Mouse (Mus musculus) CD4-positive helper T cell, adult 2 months (primary cell): Measurements from ENCODE around the gene Trim44.
A peak's percentile ranks its signal among the peaks of the same experiment; 100 is the strongest.

ENCODE experiments used
- DNase-seq: peaks from one replicate; pipeline ENCODE4 v3.0.0-alpha.2; 2012; ENCODE audit warnings: low read depth, missing footprints, low spot score

Gene Trim44

DNA sequence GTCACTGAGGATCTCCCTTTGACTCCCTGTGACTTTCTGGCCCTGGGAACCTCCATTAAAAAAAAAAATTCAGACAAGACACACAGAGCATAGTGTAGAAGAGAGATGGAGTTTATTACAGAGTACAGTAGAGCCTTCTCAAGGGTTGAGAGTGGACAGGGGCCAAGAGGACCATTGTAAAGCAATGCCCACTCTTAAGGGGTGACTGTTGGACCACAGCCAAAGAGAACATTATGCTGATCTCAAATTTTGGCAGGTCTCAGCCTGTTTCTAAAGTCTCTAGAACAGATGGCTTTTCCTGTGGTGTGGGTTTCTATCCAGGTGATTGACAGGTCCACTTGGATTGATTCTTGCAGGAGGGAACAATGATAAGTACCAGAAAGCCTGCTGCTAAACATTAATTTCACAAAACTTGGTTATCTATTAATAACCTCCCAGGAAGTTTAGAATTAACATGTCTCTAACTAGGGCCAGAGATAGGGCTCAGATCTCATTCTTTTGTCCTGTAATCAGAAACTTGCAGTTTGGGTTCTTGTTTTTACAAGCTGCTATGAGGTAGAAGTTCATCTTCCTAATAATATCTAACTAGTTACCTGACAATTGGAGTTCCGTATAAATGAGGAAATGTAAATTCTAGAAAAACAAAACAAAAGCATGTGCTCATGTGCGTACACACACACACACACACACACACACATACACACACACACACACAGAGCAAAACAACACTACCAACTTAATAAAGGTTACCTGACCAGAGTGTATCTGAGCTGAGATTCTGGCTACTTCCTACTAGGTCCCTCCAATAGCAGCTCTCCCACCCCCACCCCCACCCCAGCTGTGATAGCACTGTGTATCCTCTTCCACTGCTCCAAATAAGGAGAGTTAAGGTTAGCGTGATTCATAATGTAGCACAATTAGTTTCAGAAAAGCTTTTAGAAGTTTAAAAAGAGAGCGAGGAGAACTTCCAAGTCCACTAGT, 1.0 kb downstream of the Trim44 start:
- DNase-seq = no peak

DNA sequence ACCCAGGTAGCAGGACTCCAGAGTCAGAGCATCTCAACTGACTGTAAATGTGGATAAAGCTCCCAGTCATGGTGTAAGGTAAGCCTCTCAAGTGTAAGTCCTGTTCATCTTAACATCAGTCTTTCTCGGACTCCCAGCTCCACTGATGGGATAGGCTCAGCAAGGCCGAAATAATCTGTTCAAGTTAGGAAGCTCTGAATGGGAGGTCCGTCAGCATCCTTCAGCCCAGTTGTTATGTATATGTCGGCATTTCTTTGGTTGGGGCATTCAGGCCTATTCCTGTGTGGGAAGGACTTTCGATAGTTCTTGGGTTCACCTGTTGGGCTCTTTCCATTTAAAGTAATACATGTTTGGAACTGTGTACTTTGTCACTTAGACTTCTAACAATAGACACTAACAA, 3.6 kb downstream of the Trim44 start:
- DNase-seq = no peak

DNA sequence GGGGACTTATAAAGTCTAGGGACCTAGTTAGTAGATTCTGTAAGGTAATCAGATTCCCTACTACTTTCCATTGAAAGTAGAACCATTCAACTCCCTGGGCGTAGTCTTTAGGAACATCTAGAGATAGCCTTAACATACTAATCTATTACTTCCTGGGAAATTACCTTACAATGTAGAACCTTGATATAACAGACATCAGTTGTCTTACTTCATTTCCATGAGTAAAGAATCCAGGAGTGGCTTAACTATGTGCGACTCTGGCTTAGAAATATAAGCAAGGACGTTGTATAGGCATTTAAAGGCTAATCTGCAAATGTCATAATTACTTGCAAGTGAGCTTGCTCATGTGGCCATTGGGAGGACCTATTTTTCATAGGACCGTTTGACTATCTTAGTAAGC, 4.3 kb downstream of the Trim44 start:
- no peak for DNase-seq

DNA sequence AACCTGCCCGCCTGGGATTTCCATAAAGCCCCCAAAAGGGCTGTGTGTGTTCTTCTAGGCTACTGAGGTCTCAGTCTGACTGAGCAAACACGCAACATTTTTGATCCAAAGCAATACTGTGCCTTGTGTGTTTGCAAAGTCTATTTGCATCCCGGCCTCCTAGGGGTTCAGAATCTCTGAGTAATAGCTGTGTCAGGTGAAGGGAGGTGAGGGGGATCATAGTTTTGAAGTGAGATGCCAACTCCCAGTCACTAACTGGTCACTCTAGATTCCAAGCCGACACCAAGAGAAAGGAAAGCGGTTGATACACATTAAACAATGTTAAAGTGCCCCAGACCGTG, 6.3 kb downstream of the Trim44 start:
- no peak for DNase-seq

DNA sequence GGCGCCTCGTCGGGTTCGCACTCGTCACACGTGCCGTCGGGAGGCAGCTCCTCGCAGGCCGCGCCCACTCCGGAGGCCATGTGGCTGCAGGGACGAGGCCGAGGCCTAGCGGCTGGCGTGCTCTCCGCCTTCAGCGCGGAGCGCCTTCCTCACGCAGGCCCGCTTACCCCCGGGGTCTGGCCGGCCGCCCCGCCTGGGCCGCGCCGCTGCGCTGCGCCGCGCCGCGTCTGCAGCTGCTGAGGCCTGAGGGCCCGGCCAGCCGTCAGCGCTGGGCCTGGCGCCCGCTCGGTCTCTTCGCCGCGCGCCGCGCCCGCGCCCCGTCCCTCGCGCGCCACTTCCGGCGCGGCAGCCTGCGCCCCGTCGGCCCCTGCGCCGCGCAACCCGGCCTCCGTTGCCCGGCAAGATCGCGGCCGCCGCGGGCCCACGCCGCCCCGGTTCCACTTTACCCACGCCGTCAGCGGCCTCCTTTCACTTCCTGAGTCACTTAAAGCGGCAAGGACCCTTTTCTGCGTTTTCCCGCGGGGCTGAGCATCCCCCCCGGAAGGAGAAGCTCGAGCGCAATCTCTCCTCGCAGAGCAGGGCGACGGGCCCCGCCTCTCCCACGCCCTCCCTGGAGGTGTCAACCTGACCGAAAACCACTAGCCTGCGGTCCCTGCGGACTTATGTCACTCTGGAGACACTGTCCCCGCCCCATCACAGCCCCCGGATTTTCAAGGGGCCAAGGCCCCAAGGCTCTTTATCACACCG, 6.8 kb downstream of the Trim44 start:
- DNase-seq = peak; percentile 87

DNA sequence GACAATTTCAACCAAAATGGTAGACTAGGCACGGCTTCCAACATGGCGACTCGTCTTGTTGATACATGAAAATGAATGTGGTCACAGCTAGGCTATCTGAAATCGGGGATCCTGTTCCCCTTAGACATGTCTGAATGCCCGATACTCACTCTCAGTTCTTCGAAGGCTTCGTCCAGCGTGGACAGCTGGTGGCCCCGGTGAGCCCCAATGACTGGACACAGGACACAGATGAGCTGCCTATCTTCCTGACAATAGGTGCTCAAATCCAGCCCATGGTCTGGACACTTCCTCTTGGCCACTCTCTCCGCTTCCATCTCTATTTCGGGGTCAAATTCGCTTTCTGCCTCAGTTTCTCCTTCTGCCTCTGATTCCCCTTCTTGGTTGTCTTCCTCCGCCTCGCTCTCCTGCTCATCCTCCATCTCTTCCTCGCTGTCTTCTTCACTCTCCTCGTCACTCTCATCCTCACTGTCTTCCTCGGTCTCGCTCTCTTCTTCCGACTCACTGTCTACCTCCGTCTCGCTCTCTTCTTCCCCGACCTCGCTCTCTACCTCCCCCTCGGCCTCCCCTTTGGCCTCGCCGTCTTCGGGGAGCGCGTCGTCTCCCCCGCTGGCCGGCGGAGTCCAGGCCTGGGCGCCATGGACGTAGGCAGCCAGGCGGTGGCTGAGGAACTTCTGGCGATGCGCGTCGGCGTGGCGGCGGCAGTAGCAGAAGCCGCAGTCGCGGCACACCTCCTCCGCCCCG, 7.6 kb downstream of the Trim44 start:
- no peak for DNase-seq

DNA sequence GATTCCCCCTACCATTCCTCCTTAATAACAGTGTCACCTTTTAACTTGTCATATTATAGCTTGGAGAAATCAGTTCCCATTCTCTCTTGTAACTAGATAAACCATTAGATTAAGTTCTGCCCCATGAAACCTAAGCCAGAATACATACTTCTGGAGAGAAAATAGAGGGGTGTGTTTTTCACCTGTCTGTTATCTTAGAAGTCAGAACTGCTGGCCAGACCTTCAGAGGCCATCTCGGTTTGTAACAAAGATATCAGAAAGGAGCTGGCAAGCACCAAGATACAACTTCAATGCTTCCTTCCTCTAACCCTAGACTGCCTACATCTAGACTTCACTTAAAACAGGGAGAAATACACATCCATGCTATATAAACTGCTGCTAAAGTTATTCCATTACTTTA, 11.1 kb downstream of the Trim44 start:
- no peak for DNase-seq

DNA sequence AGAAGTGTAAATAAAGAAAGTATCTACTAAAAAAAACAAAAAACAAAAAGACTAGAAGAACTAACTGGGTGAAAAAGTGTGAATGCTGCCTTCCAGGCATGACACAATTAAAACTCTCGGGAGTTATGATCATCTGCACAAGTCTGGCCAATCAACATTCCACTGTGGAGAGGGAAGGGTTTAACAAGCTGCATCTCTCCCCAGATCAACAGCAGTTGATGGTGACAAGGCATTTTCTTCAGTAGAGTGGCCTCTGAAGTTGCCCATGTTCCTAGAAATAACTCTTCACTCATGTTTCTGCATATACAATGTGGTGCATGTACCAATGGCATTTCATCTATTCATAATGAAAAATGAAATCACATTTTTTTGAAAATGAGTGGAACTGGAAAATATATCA, 14.2 kb downstream of the Trim44 start:
- DNase-seq = no peak

DNA sequence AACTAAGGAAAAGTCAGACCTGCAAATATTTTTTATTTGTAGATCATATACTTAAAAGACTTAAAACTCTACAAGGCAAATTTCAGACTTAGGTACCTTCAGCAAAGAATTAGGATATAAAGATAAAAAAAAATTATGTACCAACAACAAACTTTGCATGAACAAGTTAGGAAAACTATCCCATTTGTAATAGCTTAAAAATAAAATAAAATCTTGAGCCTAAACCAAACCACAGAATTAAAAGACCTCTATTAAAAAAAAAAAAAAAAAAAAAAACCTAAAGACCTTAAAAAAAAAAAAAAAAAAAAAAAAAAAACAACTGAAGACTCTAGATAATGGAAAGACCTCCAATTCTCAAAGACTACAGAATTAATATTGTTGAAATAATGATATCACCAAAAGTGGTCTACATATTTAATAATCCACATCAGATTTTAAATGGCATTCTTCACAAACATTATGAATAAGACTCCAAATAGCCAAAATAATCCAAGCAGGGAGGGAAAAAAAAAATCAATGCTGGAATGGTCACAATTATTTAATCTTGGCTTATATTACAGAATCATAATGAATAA, 22.2 kb downstream of the Trim44 start:
- DNase-seq = no peak

DNA sequence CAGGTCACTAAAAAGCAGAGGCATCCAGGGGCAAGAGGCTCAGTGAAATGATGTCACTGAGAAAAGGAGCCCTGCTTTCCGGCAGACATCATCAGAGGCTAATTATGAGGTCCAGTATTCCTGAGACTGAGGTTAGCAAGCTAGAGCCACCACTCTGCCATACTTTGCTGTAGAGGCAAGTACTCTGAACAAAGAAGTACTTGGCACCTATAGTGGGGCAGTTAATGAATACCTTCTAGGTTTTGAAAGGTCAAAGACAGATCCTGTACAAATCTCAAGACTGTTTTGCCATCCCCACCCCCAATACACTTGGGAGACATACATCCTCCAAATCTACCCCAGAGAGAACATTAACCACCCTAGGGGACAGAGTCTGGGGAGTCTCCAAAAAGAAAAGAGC, 23.1 kb downstream of the Trim44 start:
- no peak for DNase-seq

DNA sequence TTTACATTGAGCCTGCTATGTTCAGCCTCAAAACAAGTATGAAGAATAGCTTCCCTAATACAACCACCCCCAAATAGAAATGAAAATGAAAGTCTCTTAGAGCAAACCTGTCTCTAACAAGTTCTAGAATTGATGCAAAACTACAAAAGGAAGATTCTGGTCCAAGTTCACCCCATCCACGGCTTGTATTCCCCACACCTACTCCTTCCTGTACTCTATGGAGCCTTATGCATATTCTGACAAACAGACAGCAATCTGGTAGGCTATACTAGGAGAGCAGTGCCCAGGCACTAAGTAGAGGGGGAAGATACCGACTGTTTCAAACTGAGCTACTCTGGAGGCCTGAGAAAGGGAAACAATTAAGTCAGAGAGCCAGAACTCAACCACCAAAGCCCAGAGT, 23.6 kb downstream of the Trim44 start:
- peak; percentile 20 for DNase-seq

DNA sequence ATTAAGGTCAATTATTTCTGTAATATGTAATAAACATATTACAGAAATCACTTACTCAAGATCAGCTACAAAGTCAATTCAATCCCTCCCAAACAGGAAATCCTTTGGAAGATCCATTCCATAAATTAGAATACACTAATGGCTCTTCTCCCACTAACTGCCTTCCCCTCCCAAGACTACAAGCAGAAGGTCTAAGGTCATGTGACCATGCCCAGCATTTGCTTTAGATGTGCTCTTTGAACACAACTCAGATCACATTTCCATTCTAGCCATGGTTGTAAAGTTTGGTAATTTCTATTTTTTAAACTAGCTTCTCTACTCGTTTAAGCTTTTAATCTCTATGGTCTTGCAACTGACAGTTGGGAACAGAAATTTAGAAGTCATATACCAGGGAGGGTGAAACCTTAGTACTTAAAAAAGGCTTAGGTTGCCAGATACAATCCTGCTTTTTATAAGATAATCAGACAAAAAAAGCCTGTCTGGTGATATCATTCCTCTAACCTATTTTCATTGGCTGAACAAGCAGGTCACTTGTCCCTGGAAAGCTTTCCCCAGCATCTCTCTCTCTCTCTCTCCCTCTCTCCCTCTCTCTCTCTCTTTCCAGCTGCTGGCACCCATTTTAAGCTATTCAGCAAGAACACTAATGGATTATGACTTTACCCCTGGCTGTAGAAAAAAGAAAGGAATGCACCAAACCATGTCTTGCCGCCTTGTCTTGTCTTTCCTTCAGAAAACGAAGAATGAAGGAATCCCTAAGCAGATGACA, 24.4 kb downstream of the Trim44 start:
- DNase-seq = no peak

DNA sequence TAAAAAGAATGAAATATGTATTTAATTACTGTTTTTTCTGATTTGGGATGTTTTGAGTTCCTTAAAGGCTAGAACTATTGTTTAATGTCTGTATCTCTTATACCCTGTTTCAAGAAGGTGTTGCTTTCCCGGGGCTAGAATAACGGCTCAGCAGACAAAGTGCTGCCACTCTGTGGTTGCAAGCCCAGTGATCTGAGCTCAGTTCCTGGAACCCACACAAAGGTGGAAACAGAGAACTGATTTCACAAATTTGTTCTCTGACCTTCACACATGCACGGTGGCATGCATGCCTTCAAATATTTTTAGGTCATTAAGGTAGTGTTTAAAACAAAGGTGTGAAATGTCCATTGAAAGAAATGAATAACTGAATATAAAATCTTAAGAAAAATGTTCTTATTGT, 25.1 kb downstream of the Trim44 start:
- DNase-seq = no peak

DNA sequence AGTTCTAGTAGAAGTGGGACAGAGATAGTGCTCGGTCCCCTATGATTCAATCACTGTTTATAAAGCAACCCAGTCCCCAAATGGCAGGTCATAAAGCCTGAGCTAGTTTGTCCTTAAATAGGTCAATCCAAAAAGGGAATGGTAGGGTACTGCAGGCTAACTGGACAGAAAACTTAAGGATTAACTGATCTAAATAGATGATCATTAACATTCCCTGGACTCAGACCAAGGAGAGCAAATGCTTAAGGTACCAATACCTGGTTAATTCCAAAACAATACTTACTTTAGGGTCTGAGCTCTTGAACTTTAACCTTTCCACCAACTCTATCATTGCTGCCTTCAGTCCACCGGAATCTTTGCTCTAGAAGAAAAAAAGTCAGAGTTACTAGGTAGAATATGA, 27.0 kb downstream of the Trim44 start:
- DNase-seq = no peak

DNA sequence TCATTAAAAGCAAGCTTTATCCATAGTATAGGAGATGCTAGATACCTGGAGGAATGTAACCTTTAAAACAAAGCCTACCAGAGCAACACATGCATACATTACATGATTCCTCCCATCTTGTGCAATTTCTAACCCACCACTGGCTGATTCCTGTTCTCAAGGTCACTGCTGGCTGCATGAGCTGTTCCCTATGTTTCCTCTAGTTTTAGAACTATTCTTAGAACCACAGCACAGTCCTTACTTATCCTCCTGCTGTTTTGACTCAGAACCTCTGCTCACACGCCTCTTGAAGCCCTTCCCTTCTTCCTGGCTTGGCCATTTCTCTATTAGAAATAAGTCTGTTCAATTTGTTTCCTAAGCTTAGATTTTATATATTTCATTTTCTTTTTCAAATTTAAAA, 28.7 kb downstream of the Trim44 start:
- no peak for DNase-seq

DNA sequence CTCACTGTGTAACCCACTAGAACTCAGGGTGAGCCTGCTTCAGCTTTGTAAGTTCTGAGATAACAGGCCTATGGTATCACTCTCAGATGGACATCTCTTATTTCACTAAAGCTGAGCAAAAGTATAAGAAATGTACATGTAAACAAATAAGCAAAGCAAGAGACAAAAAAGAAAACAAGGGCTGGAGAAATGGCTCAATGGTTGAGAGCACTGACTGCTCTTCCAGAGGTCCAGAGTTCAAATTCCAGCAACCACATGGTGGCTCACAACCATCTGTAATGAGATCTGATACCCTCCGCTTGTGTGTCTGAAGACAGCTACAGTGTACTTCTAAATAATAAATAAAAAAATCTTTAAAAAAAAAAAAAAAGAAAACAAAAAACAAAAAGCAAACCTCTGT, 29.2 kb downstream of the Trim44 start:
- no peak for DNase-seq

DNA sequence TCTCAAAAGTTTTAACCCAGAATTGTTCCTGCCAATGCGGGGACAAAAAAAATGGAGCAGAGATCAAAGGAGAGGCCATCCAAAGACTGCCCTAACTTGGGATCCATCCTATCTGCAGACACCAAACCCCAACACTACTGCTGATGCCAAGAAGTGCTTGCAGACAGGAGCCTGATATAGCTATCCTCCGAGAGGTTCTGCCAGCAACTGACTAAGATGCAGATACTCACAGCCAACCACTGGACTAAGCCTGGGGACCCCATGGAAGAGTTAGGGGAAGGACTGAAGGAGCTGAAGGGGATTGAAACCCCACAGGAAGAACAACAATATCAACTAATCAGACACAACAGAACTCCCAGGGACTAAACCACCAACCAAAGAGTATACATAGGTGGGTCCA, 30.3 kb downstream of the Trim44 start:
- DNase-seq = no peak

DNA sequence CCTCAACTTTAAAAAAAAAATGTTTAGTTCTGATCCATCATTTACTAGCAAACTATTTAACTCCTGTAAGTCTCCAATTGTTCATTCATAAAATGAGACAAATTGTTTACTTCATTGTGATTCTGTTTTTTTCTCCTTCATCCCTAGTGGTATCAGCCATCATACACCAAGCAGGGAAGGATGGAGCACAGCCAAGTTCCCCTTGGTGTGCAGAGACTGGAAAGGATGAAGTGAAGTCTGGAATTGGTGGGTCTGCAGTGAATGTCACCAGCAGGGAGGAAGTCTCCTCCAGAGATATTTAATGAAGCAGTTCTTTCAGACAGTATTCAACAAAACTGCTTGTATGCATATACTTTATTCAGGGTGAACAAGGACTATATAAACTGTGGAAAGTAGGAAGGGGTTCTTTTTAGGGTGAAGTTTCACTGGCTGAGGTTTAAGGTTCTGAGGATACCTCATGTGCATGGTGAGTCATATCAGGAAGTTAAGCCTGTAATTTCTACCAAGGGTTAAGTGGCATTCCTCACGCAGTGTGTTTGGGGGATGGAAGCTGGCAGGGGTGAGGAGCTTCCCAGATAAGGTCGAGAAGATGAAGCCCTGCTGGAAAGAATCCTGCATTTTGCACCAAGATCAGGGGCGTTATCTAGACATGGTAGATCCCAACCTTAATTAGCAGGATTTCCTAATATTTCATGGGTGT, 34.1 kb downstream of the Trim44 start:
- no peak for DNase-seq

DNA sequence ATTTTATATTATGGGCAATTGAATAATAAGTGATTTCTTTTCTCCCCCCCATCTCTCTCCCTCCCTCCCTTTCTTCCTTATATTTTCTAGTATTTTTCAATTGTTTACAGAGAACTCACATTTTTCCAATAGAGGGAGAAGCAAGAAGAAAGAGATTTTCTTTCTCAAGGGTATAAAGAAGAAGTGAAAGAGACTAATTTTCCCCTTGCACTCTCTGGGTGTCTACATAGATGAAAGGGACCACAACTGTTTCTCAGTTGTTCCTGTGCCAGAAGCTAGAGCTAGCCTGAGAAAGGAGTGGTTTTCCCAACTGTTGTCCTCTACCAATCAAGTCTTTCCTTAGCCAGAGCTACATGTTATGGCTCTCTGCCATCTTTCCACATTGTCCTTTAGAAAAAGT, 34.9 kb downstream of the Trim44 start:
- DNase-seq = no peak

DNA sequence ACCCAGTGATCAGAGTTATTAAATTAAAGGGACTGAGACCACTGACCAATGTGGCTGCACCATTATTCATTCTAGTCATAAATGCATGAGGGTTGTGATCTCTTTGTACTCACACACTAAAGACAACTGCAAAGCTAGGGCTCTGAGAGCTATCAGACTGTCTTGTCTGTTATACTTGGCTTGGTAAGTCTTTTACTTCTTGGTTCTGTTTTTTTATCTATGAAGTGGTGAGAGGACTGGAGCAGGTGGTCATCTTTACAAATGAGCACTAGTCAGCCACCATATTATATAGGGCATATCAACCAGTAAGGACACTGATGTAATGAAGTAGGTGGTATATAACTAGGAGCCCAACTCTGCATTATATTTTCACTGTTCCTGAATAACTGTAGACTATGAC, 36.3 kb downstream of the Trim44 start:
- DNase-seq = no peak
